Mouse (Mus musculus): Measurements from ENCODE around the gene Prickle1. TPM values are rescaled to one million over a fixed set of nuclear protein-coding genes. Genes with fewer than 3 reads are reported as not detected.
A peak's percentile ranks its signal among the peaks of the same experiment; 100 is the strongest.

Gene Prickle1
- total RNA-seq, 2 experiments from 2014 or later: 15.4 to 45.7 TPM

GRCm38 (mm10) chr15:93512437-93512836, 83.3 kb downstream of the Prickle1 start:
- DNase-seq: no peak

- no peak for DNase-seq
Measured at GRCm38 (mm10) chr15:93510690-93511336, 84.9 kb downstream of the Prickle1 start.

DNA sequence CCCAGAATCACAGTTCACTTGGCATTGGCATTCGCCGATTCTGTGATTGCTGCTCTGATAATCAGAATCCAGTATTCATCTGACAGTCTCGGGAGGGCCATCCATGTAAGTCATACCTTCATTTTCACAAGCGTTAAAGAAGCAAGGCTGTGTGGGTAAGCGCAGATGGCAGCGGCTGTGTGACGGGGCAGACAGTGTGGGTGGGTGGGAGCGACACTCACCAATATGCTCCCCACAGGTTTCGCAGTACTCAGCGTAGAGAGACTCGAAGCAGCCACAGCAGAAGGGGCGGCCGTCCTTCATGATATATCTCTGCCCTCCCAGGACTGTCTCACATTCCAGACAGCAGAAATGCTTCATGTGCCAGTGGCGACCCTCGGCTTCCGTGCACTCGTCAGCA, 90.9 kb downstream of the Prickle1 start:
- DNase-seq: no peak

GRCm38 (mm10) chr15:93503201-93503745, 92.4 kb downstream of the Prickle1 start:
- no peak for DNase-seq

DNA sequence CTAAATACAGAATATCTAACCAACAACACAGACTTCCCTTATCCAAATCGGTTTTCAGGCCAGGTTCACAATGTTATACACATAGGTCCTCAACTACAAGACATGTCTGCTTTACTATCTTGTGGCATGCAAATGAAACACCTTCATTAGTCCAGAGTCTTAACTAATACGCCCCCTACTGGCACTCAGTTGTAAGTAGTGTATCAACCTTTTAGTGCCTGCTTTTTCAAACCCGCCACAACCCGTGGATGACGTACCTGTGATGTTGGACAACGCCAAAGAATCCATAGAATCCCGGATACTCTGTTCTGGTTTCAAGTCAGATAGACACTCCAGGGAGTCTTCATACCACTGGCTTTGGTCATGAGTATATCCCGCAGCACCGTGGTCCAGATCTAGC, 93.0 kb downstream of the Prickle1 start:
- no peak for DNase-seq

DNA sequence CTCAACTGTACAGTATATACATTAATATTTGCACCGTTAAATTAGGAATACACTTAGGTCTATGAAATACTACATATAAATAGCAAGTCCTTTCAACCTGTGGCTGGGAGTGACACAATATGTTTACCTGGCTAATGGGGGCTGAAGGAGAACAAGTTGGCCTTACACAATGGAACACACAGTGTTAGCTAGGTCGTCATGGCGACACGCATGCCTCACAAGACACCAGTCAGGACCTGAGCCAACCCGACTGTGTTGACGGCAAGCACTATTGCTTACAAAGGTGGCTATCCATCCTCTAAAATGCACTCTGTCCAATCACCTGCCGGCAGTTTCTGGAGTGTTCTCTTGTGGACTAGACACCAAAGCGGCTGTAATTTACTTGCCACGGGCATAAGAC, 95.8 kb downstream of the Prickle1 start:
- DNase-seq: no peak

GRCm38 (mm10) chr15:93494700-93495099, 101.0 kb downstream of the Prickle1 start:
- DNase-seq: no peak

- no peak for DNase-seq
Measured at GRCm38 (mm10) chr15:93489597-93489996, 106.1 kb downstream of the Prickle1 start.

DNA sequence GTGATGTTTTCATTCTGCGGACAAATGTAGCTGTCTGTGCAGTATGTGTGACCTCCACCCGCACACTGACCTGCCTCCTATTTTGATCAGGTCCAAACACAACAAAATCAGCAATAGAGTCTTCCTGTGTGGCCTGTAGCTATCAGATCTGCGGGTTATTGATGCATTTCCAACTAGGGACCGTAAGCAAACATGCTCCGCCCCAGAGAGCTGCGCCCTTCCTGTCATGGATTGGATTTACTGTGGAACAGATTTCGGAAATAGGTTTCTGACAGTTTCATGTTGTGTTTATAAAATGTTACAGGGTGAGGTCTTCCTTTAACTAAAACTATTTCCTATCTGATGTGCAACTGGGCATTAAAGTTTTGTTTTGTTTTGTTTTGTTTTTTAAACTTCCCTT, 109.6 kb downstream of the Prickle1 start:
- no peak for DNase-seq

- DNase-seq: no peak
Measured at GRCm38 (mm10) chr15:93485252-93485651, 110.4 kb downstream of the Prickle1 start.

DNA sequence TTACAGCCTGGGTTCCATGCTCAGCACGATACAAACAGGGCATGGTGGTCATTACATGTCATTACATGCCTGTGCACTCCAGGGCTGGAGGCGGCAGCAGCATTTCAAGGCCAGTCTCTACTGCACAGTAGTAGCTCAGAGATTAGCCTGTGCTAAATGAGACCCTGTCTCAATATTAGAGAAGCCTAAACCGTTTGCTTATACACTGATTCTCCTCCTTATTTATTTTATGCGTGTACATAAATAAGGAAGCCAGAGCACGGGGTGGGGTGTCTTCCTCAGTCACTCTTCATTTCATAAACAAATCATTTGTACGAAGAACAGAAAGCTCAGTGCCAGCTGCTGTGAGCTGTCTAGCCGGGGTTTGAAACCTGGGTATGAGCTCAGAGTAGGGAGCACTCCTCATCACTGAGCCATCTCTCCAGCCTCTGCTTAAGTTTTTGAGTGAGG, 111.4 kb downstream of the Prickle1 start:
- DNase-seq: no peak

- no peak for DNase-seq
Measured at GRCm38 (mm10) chr15:93481112-93481511, 114.6 kb downstream of the Prickle1 start.

- no peak for DNase-seq
Measured at GRCm38 (mm10) chr15:93479445-93479844, 116.2 kb downstream of the Prickle1 start.

DNA sequence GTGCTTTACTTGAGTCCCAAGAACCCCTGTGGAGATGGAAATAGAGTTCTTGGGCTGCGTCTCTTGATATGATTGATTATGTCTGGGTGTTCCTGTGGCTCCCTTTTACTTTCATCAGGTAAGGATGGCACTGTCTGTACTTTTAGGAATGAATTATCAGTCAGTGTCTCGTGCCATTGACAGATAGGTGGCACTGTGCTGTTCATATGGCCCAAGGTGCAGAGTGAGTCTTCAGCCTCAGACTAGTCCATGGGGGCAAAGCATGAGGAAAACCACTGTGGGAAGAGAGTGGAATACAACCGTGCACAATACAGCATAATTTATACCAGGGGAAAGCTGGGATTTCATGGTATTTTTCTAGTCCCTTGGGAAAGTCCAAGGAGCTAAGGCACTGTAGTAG, 117.0 kb downstream of the Prickle1 start:
- DNase-seq: no peak

DNA sequence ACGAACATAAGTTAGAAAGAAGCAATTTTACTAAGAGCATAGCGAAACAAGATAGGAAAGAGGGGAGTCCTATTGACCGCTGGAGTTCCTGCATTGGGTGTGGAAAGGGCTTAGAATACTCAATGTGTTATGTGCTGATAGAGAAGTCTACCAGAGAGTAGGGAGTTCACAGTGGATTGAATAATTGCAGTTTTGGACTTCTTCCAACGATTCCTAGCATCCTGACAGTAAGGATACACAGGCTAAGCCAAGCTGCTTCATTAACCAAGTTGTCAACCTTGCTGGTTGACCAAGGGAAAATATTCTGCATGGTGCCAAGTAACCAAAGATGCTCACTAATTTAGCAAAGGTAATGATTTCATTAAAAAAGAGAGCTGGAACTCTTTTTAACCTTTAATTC, 118.0 kb downstream of the Prickle1 start:
- DNase-seq: no peak

DNA sequence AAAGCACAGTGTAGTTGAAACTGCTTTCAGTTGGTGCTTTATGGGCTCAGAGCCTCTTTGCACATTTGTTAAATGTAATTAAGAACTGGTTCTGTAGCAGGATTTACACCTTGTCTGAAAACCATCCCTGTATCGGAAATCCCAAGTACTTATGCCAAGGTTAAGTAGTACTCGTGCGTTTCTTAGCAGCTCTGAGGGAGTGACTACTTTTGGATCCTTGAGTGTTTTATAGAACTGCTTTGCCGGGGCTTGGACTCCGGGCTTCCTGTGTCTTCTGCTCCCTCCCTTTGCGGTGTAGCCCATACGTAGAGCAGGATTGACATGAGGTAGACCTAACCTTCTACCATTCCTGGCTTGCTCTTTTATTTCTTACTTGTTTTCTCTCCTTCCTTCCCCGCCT, 120.0 kb downstream of the Prickle1 start:
- DNase-seq: no peak

- no peak for DNase-seq
Measured at GRCm38 (mm10) chr15:93474277-93474676, 121.4 kb downstream of the Prickle1 start.

GRCm38 (mm10) chr15:93472089-93472488, 123.6 kb downstream of the Prickle1 start:
- no peak for DNase-seq

- DNase-seq: peak; percentile 64 to 77
Measured at GRCm38 (mm10) chr15:93471651-93472050, 124.0 kb downstream of the Prickle1 start.

- DNase-seq: no peak
Measured at GRCm38 (mm10) chr15:93461066-93461465, 134.6 kb downstream of the Prickle1 start.

DNA sequence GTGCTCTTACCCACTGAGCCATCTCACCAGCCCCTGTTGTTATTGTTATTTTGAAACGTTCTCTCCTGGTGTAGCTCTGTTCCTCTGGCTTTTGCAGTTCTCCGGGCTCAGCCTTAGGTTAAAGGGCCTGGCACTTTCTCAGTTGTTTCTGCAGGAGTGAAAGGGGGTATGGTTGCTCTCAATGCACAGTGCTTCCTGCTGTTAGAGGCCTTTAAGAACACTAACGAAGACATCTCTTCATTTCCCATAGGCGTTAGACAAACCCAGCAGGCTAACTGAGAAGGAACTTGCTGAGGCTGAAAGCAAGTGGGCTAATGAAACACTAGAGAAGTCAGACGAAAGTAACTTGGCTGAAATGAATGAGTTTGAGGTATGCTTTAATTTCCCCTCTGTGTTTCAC, 136.3 kb downstream of the Prickle1 start:
- no peak for DNase-seq

- DNase-seq: peak in 1 of 2 experiments; percentile 35
Measured at GRCm38 (mm10) chr15:93456005-93456404, 139.7 kb downstream of the Prickle1 start.

- no peak for DNase-seq
Measured at GRCm38 (mm10) chr15:93453296-93453695, 142.4 kb downstream of the Prickle1 start.
